Mouse (Mus musculus) myocyte (in vitro differentiated cells): ENCODE data around the gene Arid3b. TPM values are rescaled to one million over a fixed set of nuclear protein-coding genes. Genes with fewer than 3 reads are reported as not detected.

ENCODE experiments used
- H3K27me3 ChIP-seq: one replicate; pipeline ENCODE4 v1.6.1; 2011; ENCODE audit not compliant: control insufficient read depth, insufficient read depth, insufficient read length
- H3K36me3 ChIP-seq: one replicate; pipeline ENCODE4 v1.6.1; 2011; ENCODE audit not compliant: control insufficient read depth, insufficient read depth
- H3K4me2 ChIP-seq: one replicate; pipeline ENCODE4 v1.6.1; 2011; ENCODE audit warnings: low read depth, control low read depth
- H3K4me3 ChIP-seq: one replicate; pipeline ENCODE4 v1.5.1; 2011; ENCODE audit warnings: mild to moderate bottlenecking, control low read depth, moderate library complexity
- H3K79me2 ChIP-seq: one replicate; pipeline ENCODE4 v1.6.1; 2011; ENCODE audit not compliant: control insufficient read depth, insufficient read depth
- H3ac ChIP-seq: one replicate; pipeline ENCODE4 v1.6.1; 2011; ENCODE audit not compliant: control insufficient read depth, insufficient read length
- CEBPB ChIP-seq: IDR thresholded peaks from 2 replicates; pipeline ENCODE4 v1.6.1; 2011; ENCODE audit warnings: mild to moderate bottlenecking, moderate library complexity; ENCODE audit not compliant: poor library complexity, insufficient read depth, severe bottlenecking
- E2F4 ChIP-seq: IDR thresholded peaks from one replicate; pipeline ENCODE4 v1.6.1; 2011; ENCODE audit warnings: mild to moderate bottlenecking, control low read depth, moderate library complexity; ENCODE audit not compliant: insufficient read depth
- MAX ChIP-seq: IDR thresholded peaks from one replicate; pipeline ENCODE4 v1.6.1; 2011; ENCODE audit warnings: low read depth, mild to moderate bottlenecking, control low read depth
- MYOD1 ChIP-seq, 3 experiments: IDR thresholded peaks; one replicate each; pipeline ENCODE4 v1.6.1; 2011; ENCODE audit warnings: control low read depth in 2 of 3, low read depth in 2 of 3, mild to moderate bottlenecking in 2 of 3, moderate library complexity in 1 of 3; ENCODE audit not compliant: insufficient read length in 2 of 3, control insufficient read depth in 1 of 3
- MYOG ChIP-seq, 3 experiments: IDR thresholded peaks; one replicate each; pipeline ENCODE4 v1.6.1; 2011; ENCODE audit warnings: control low read depth in 2 of 3, low read depth in 2 of 3, mild to moderate bottlenecking in 2 of 3; ENCODE audit not compliant: insufficient read length in 2 of 3, control insufficient read depth in 1 of 3, insufficient read depth in 1 of 3
- POLR2A ChIP-seq: IDR thresholded peaks from one replicate; pipeline ENCODE4 v1.6.1; 2011; ENCODE audit warnings: low read depth, mild to moderate bottlenecking, control low read depth, moderate library complexity; ENCODE audit not compliant: insufficient read length
- POLR2AphosphoS2 ChIP-seq: IDR thresholded peaks from one replicate; pipeline ENCODE4 v1.6.1; 2011; ENCODE audit warnings: low read depth, control low read depth; ENCODE audit not compliant: insufficient read length
- REST ChIP-seq: IDR thresholded peaks from one replicate; pipeline ENCODE4 v1.6.1; 2011; ENCODE audit warnings: mild to moderate bottlenecking, control low read depth, moderate library complexity; ENCODE audit not compliant: insufficient read depth, insufficient read length
- SRF ChIP-seq: IDR thresholded peaks from one replicate; pipeline ENCODE4 v1.6.1; 2011; ENCODE audit warnings: low read depth; ENCODE audit not compliant: control insufficient read depth, insufficient read length
- TCF12 ChIP-seq: IDR thresholded peaks from one replicate; pipeline ENCODE4 v1.6.1; 2011; ENCODE audit warnings: mild to moderate bottlenecking, control low read depth; ENCODE audit not compliant: poor library complexity, insufficient read depth, severe bottlenecking
- TCF3 ChIP-seq: IDR thresholded peaks from one replicate; pipeline ENCODE4 v1.6.1; 2011; ENCODE audit warnings: low read depth, control low read depth; ENCODE audit not compliant: insufficient read length
- USF1 ChIP-seq: IDR thresholded peaks from one replicate; pipeline ENCODE4 v1.6.1; 2011; ENCODE audit warnings: low read depth, mild to moderate bottlenecking, control low read depth, moderate library complexity
- polyA plus RNA-seq: library from polyadenylated mRNA; unstranded; fragments of >200 nt; fragmentation: generic; extraction: Trizol; gene quantifications from one replicate; pipeline ENCODE4 v1.2.1, GENCODE M21; 2012; ENCODE audit warnings: missing spikeins

The Arid3b gene
- polyA plus RNA-seq, 1 experiment: 1.5 TPM

GRCm38 (mm10) chr9:57810691-57811090 lies 25.9 kb downstream of the Arid3b start:
- TF ChIP-seq SRF (no peak), POLR2AphosphoS2 (no peak), E2F4 (no peak), POLR2A (no peak)
- Histone ChIP-seq H3K4me3 (no peak overlapping the region), H3K4me2 (no peak overlapping the region), H3ac (no peak overlapping the region), H3K79me2 (no peaks in the 10 kb centered on the region), H3K27me3 (no peaks in the 10 kb centered on the region), H3K36me3 (no peaks in the 10 kb centered on the region)

GRCm38 (mm10) chr9:57808771-57809310 lies 27.8 kb downstream of the Arid3b start:
- no peak overlapping the region for H3ac ChIP-seq
- TF ChIP-seq CEBPB: no peak
- TF ChIP-seq MYOG (IDR thresholded peaks at IDR 0.05; ENCODE audit: control insufficient read depth in 1 of 3, insufficient read depth in 1 of 3, insufficient read length in 2 of 3, low read depth in 2 of 3): no peak
- TF ChIP-seq REST: no peak
- TF ChIP-seq POLR2A: no peak
- no peak for TF ChIP-seq E2F4
- TF ChIP-seq MAX: no peak
- TF ChIP-seq TCF3: no peak
- no peak for TF ChIP-seq TCF12
- no peak for TF ChIP-seq MYOD1 (IDR thresholded peaks at IDR 0.05; ENCODE audit: control insufficient read depth in 1 of 3, insufficient read length in 2 of 3, low read depth in 2 of 3)
- no peak for TF ChIP-seq SRF
- TF ChIP-seq USF1: no peak
- no peak for TF ChIP-seq POLR2AphosphoS2
- H3K27me3 ChIP-seq: no peaks in the 10 kb centered on the region
- H3K36me3 ChIP-seq: no peaks in the 10 kb centered on the region
- H3K4me2 ChIP-seq: no peak overlapping the region
- no peak overlapping the region for H3K4me3 ChIP-seq
- H3K79me2 ChIP-seq: no peaks in the 10 kb centered on the region

GRCm38 (mm10) chr9:57807174-57807651 lies 29.4 kb downstream of the Arid3b start:
- H3K79me2 ChIP-seq: no peaks in the 10 kb centered on the region
- TF ChIP-seq E2F4 (no peak), TCF12 (no peak), POLR2AphosphoS2 (no peak), MYOD1 (IDR thresholded peaks at IDR 0.05; ENCODE audit: control insufficient read depth in 1 of 3, insufficient read length in 2 of 3, low read depth in 2 of 3) (no peak), MYOG (IDR thresholded peaks at IDR 0.05; ENCODE audit: control insufficient read depth in 1 of 3, insufficient read depth in 1 of 3, insufficient read length in 2 of 3, low read depth in 2 of 3) (no peak), CEBPB (no peak), TCF3 (no peak), REST (no peak), POLR2A (no peak), MAX (no peak), SRF (no peak), USF1 (no peak)
- H3K4me3 ChIP-seq: no peak overlapping the region
- no peak overlapping the region for H3K4me2 ChIP-seq
- no peak overlapping the region for H3ac ChIP-seq
- H3K27me3 ChIP-seq: no peaks in the 10 kb centered on the region
- H3K36me3 ChIP-seq: no peaks in the 10 kb centered on the region

GRCm38 (mm10) chr9:57806066-57806481 lies 30.5 kb downstream of the Arid3b start:
- TF ChIP-seq SRF (no peak), POLR2AphosphoS2 (no peak), CEBPB (no peak), REST (no peak), TCF12 (no peak), MYOD1 (IDR thresholded peaks at IDR 0.05; ENCODE audit: control insufficient read depth in 1 of 3, insufficient read length in 2 of 3, low read depth in 2 of 3) (no peak), E2F4 (no peak), MAX (no peak), MYOG (IDR thresholded peaks at IDR 0.05; ENCODE audit: control insufficient read depth in 1 of 3, insufficient read depth in 1 of 3, insufficient read length in 2 of 3, low read depth in 2 of 3) (no peak), POLR2A (no peak), TCF3 (no peak), USF1 (no peak)
- Histone ChIP-seq H3K79me2 (no peaks in the 10 kb centered on the region), H3K4me2 (peak overlapping the region; percentile 21), H3K27me3 (no peaks in the 10 kb centered on the region), H3K36me3 (no peaks in the 10 kb centered on the region), H3K4me3 (no peak overlapping the region), H3ac (no peak overlapping the region)
